Mouse (Mus musculus) forebrain, embryonic 16.5 days (tissue): ENCODE results near the gene Lrrc23. TPM values are rescaled to one million over a fixed set of nuclear protein-coding genes. Genes with fewer than 3 reads are reported as not detected.

Experiments
- ATAC-seq: fragments of 200-750 bp; cut with Nextera tagmentation; 2 replicates; pipeline ENCODE4 v1.8.0; 2017; ENCODE audit warnings: mild to moderate bottlenecking, moderate library complexity
- H3K27ac ChIP-seq: fragments of 300-500 bp; sonication (generic); 2 replicates; pipeline ENCODE4 v1.5.1; 2014; ENCODE audit warnings: low read length, control low read depth
- H3K27me3 ChIP-seq: fragments of 300-500 bp; sonication (generic); replicated peaks from 2 replicates; pipeline ENCODE4 v1.6.1; 2014; ENCODE audit warnings: low read length; ENCODE audit not compliant: control insufficient read depth, insufficient read depth
- H3K36me3 ChIP-seq: fragments of 300-500 bp; sonication (generic); 2 replicates; pipeline ENCODE4 v1.6.1; 2014; ENCODE audit not compliant: control insufficient read depth, insufficient read depth
- H3K4me1 ChIP-seq: fragments of 300-500 bp; sonication (generic); replicated peaks from 2 replicates; pipeline ENCODE4 v1.6.1; 2014; ENCODE audit warnings: low read length; ENCODE audit not compliant: control insufficient read depth, insufficient read depth
- H3K4me2 ChIP-seq: fragments of 300-500 bp; sonication (generic); 2 replicates; pipeline ENCODE4 v1.6.1; 2014; ENCODE audit warnings: mild to moderate bottlenecking, low read length, control low read depth
- H3K4me3 ChIP-seq: fragments of 300-500 bp; sonication (generic); replicated peaks from 2 replicates; pipeline ENCODE4 v1.5.1; 2014; ENCODE audit warnings: mild to moderate bottlenecking, low read length, control low read depth
- H3K9ac ChIP-seq: fragments of 300-500 bp; sonication (generic); replicated peaks from 2 replicates; pipeline ENCODE4 v1.6.1; 2014; ENCODE audit warnings: low read depth, low read length, control low read depth
- H3K9me3 ChIP-seq: fragments of 300-500 bp; sonication (generic); 2 replicates; pipeline ENCODE4 v1.6.1; 2016; ENCODE audit warnings: low read length; ENCODE audit not compliant: control insufficient read depth
- WGBS: fragments of 180-500 bp; shearing (Covaris S2); extraction: QIAGEN DNeasy Blood & Tissue Kit; methylation state at CpG from one replicate; pipeline ENCODE4 v1.1.7; 2014; 5-methylcytosine and 5-hydroxymethylcytosine counted together
- polyA plus RNA-seq: library from polyadenylated mRNA; unstranded; fragments of >200 nt; fragmentation: Nextera tagmentation; extraction: Ambion mirVana; gene quantifications from 2 replicates; pipeline ENCODE4 v1.2.1, GENCODE M21; 2015

Lrrc23 gene
- polyA plus RNA-seq, 1 experiment from 2014 or later = 2.5 TPM

GRCm38 (mm10) chr6:124780917-124781316 is 1.4 kb upstream of the Lrrc23 start:
- ATAC-seq = no peak
- no peak overlapping the region for H3K4me2 ChIP-seq
- WGBS = 86% methylated on average over 7 of the region's 7 CpGs

DNA sequence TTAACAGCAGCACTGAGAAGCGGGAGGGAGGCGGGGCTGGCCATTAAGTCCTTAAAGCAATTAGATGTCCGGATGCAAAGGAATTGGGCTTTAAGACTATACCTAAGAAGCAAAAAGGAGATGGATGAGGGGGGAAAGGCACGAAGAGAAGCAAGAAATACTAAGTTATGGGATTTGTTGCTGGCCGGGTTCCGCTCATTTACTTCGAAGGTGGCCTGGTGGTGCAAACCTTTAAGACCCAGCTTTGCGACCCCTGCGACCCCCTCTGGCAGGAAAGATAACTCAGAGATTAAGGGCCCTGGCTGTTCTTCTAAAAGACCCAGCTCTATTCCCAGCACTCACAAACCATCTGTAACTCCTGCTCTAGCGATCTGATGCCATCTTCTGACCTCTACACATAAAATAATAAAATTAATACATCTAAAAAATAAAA is 473 bp upstream of the Lrrc23 start:
- WGBS = 1% methylated on average over 10 of the region's 10 CpGs
- H3K27me3 ChIP-seq = no peaks in the 10 kb centered on the region
- ATAC-seq = peak; percentile 35; the same call in 1 of the 2 replicates
- no peaks in the 10 kb centered on the region for H3K36me3 ChIP-seq
- H3K4me3 ChIP-seq = peak overlapping the region; percentile 40
- H3K9me3 ChIP-seq = no peaks in the 10 kb centered on the region
- peak overlapping the region; percentile 79 for H3K4me2 ChIP-seq
- H3K9ac ChIP-seq = peak overlapping the region; percentile 2; the same call in 1 of the 2 replicates
- H3K27ac ChIP-seq = no peak overlapping the region
- H3K4me1 ChIP-seq = peaks cover 17% of the 10 kb centered on the region

More at GRCm38 (mm10) chr6:124780917-124781316, 1.4 kb upstream of the Lrrc23 start:
- Histone ChIP-seq H3K4me1 (peaks cover 17% of the 10 kb centered on the region), H3K27ac (no peak overlapping the region), H3K27me3 (no peaks in the 10 kb centered on the region), H3K9ac (no peak overlapping the region), H3K9me3 (no peaks in the 10 kb centered on the region), H3K36me3 (no peaks in the 10 kb centered on the region), H3K4me3 (no peak overlapping the region)

GRCm38 (mm10) chr6:124770511-124770910 is 9.0 kb downstream of the Lrrc23 start:
- H3K9me3 ChIP-seq = no peaks in the 10 kb centered on the region
- peaks cover 14% of the 10 kb centered on the region for H3K4me1 ChIP-seq
- H3K36me3 ChIP-seq = no peaks in the 10 kb centered on the region
- no peak overlapping the region for H3K4me2 ChIP-seq
- ATAC-seq = no peak
- no peak overlapping the region for H3K4me3 ChIP-seq
- WGBS = 89% methylated on average over 15 of the region's 15 CpGs
- H3K27me3 ChIP-seq = no peaks in the 10 kb centered on the region
- no peak overlapping the region for H3K9ac ChIP-seq
- no peak overlapping the region for H3K27ac ChIP-seq

DNA sequence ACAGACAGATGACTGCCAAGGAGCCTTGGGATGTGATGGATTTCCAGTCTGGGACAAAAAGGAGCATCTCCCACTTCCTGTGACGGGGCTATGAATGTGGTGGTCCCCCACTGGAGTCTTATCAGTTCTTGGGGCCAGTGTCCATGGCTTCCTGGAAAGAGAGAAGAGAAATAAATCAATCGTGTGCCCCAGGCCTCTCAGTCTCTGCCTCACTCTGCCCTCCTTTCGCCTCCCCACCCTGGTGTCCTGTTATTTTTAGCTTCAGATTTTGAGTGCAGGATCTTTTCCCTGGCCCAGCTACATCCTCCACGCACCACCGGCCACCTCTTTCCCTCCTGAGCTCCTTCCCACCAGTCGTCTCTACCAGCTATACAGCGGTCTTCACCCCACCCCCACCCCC is 9.5 kb downstream of the Lrrc23 start:
- H3K9me3 ChIP-seq = no peaks in the 10 kb centered on the region
- H3K36me3 ChIP-seq = no peaks in the 10 kb centered on the region
- H3K27ac ChIP-seq = no peak overlapping the region
- H3K4me3 ChIP-seq = peak overlapping the region; percentile 62
- ATAC-seq = no peak
- H3K27me3 ChIP-seq = no peaks in the 10 kb centered on the region
- peak overlapping the region; percentile 77 for H3K9ac ChIP-seq
- peak overlapping the region; percentile 86 for H3K4me2 ChIP-seq
- WGBS = 62% methylated on average over 7 of the region's 7 CpGs
- H3K4me1 ChIP-seq = peaks cover 14% of the 10 kb centered on the region

DNA sequence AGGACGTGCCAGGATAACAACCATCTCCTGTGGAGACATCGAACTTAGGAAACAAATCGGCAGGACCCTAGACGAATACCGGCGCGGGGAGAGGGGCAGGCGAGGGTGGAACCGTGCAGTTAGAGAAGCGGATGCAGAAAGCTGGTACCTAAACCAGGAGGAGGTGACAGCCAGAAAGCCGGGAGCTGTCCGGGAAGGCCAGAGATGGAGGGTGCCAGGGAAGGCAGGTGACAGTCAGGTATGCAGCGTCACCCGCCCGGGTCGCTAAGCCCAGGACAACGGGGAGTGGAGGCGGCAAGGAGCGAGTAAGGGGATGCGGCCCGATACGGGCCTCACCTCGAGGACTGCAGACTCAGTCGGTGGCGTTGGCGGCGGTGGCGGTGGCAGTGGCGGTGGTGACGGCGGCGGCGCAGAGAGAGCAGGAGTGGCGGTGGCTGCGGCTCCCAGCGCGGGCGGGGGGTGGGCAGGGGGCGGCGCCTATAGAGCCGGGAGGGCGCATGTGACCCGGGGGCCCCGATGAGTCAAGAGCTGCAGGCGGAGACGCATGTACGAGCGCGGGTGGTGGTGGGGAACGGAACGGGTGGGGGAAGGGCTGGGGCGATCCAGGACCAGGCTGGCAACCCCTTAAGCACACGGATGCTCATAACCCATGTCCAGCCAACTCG is 10.3 kb downstream of the Lrrc23 start, which contains the start of gene Eno2:
Gene Eno2 (minus strand): TSS at position 573 of the 665 bp plus-strand sequence.
- H3K4me1 ChIP-seq = peaks cover 14% of the 10 kb centered on the region
- no peaks in the 10 kb centered on the region for H3K9me3 ChIP-seq
- H3K27ac ChIP-seq = peak within 1 kb of the TSS; percentile 37; the same call in 1 of the 2 replicates
- under 1% methylated on average over 42 of the region's 54 CpGs for WGBS
- H3K27me3 ChIP-seq = no peaks in the 10 kb centered on the region
- H3K9ac ChIP-seq = peak within 1 kb of the TSS; percentile 77
- peak; percentile 89 for ATAC-seq
- peak within 1 kb of the TSS; percentile 62 for H3K4me3 ChIP-seq
- no peaks in the 10 kb centered on the region for H3K36me3 ChIP-seq
- H3K4me2 ChIP-seq = peak within 1 kb of the TSS; percentile 86

- Histone ChIP-seq H3K4me3 (peak overlapping the region; percentile 62), H3K36me3 (no peaks in the 10 kb centered on the region), H3K4me2 (peak overlapping the region; percentile 86), H3K9me3 (no peaks in the 10 kb centered on the region), H3K27me3 (no peaks in the 10 kb centered on the region), H3K9ac (peak overlapping the region; percentile 77), H3K4me1 (peaks cover 14% of the 10 kb centered on the region), H3K27ac (no peak overlapping the region)
- ATAC-seq = no peak
- 9% methylated on average over 9 of the region's 9 CpGs for WGBS
These were observed 10.9 kb downstream of the Lrrc23 start for GRCm38 (mm10) chr6:124768704-124769044.

DNA sequence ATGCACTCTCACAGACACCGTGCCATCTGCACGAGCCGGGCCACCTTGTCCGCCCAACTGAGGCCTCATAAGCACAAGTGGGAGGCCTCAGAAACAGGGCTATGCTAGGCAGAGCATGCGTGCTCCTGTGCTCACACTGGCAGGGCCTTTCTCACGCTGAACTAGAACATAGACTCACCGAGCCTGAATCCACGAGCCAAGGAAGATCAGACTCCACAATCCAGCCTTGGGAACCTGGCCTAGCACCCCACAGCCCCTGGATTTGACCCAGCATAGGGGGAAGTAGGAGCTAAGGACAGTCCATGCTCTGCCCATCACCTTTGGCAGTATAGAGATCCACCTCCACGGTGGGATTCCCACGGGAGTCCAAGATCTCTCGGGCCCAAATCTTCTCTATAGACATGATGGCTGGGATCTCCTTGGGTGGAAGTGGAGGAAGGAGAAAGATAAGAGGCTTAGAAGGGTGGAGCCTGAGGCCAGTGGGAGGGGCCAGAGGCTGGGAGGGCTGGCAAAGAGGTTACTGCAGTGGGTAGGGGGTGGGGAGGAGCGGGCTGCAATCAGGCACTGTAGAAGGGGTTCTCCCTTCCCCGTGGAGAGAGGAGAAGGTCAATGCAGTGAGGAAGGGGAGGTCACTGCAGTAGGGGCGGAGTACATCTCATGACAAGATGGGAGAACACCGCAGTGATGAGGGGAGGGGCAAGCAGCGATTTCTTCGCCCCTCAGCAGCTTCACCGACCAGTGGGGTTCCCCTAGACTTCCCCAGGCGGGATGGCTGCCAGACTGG is 11.4 kb downstream of the Lrrc23 start:
- H3K27ac ChIP-seq = no peak overlapping the region
- WGBS = 25% methylated on average over 19 of the region's 19 CpGs
- peaks cover 14% of the 10 kb centered on the region for H3K4me1 ChIP-seq
- H3K27me3 ChIP-seq = no peaks in the 10 kb centered on the region
- peak overlapping the region; percentile 62 for H3K4me3 ChIP-seq
- no peaks in the 10 kb centered on the region for H3K9me3 ChIP-seq
- no peak overlapping the region for H3K9ac ChIP-seq
- no peaks in the 10 kb centered on the region for H3K36me3 ChIP-seq
- H3K4me2 ChIP-seq = peak overlapping the region; percentile 86
- no peak for ATAC-seq

DNA sequence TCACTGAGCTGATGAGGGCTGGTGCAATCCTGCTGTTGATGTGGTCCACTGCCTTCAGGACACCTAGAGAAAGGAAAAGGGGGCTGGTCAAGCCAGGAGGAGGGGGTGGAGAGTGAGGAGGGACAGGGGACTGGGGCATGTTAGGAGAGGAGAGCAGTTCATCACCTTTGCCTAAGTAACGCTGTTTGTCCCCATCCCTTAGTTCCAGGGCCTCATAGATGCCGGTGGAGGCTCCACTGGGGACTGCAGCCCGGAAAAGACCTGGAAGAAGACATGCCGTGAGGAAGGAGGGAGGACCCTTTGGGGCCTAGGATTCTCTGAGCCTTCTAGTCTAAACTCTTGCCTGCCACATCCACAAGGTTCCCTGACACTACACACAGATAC is 12.0 kb downstream of the Lrrc23 start:
- WGBS = 37% methylated on average over 4 of the region's 4 CpGs

DNA sequence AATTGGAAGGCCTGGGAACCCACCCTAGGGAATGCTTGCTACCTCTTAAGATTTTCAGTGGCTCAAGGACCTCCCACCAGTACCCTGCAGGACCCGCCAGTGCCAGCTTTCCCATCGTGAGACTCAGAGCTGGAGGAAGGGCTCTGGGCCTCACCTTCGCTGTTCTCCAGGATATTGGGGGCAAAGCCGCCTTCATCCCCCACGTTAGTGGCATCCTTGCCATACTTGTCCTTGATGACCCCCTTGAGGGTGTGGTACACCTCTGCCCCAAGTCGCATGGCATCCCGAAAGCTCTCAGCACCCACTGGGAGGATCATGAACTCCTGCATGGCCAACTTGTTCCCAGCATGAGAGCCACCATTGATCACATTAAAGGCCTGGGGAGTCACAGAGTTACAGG is 13.6 kb downstream of the Lrrc23 start:
- ATAC-seq = no peak

More for the DNA sequence above, 12.0 kb downstream of the Lrrc23 start:
- no peaks in the 10 kb centered on the region for H3K27me3 ChIP-seq
- no peak overlapping the region for H3K9ac ChIP-seq
- no peaks in the 10 kb centered on the region for H3K36me3 ChIP-seq
- H3K4me2 ChIP-seq = no peak overlapping the region
- peaks cover 14% of the 10 kb centered on the region for H3K4me1 ChIP-seq
- H3K27ac ChIP-seq = no peak overlapping the region
- H3K9me3 ChIP-seq = no peaks in the 10 kb centered on the region
- H3K4me3 ChIP-seq = no peak overlapping the region
- no peak for ATAC-seq

More for the DNA sequence above, 13.6 kb downstream of the Lrrc23 start:
- H3K9me3 ChIP-seq = no peaks in the 10 kb centered on the region
- no peak overlapping the region for H3K9ac ChIP-seq
- H3K27me3 ChIP-seq = no peaks in the 10 kb centered on the region
- no peak overlapping the region for H3K27ac ChIP-seq
- H3K4me2 ChIP-seq = no peak overlapping the region
- no peak overlapping the region for H3K4me3 ChIP-seq
- 85% methylated on average over 7 of the region's 7 CpGs for WGBS
- H3K36me3 ChIP-seq = no peaks in the 10 kb centered on the region
- H3K4me1 ChIP-seq = peaks cover 14% of the 10 kb centered on the region
